Mouse (Mus musculus) megakaryocyte, embryonic 14.5 days (primary cell): ENCODE data around the gene Sar1b.

Experiments
- FLI1 ChIP-seq: IDR thresholded peaks from 2 replicates; pipeline ENCODE4 v1.6.1; 2012; ENCODE audit warnings: low read length, inconsistent platforms, mixed read lengths
- GATA1 ChIP-seq: IDR thresholded peaks from 3 replicates; pipeline ENCODE4 v1.6.1; 2012; ENCODE audit warnings: mixed read lengths, low read length, inconsistent platforms, borderline replicate concordance

- TF ChIP-seq FLI1, result no peak
- no peak for TF ChIP-seq GATA1
Observed at GRCm38 (mm10) chr11:51835598-51835997, 72.1 kb downstream of the Sar1b start.
